Mouse (Mus musculus) erythroblast, embryonic 14.5 days (primary cell): ENCODE data around the gene Hist1h3b. TPM values are rescaled to one million over a fixed set of nuclear protein-coding genes. Genes with fewer than 3 reads are reported as not detected.
"Not testable (repeated sequence)": the region's sequence is repeated elsewhere in the genome, so short reads cannot be mapped to it uniquely, and the experiment has no call there.

ENCODE experiments used
- H3K27me3 ChIP-seq: 2 replicates; pipeline ENCODE4 v1.6.1; 2012; ENCODE audit warnings: inconsistent platforms; ENCODE audit not compliant: control insufficient read depth
- H3K36me3 ChIP-seq: 2 replicates; pipeline ENCODE4 v1.6.1; 2012; ENCODE audit warnings: mild to moderate bottlenecking, inconsistent platforms; ENCODE audit not compliant: control insufficient read depth
- H3K4me1 ChIP-seq: 2 replicates; pipeline ENCODE4 v1.6.1; 2012; ENCODE audit warnings: inconsistent platforms; ENCODE audit not compliant: control insufficient read depth
- H3K4me3 ChIP-seq: replicated peaks from 2 replicates; pipeline ENCODE3; 2012; ENCODE audit warnings: moderate library complexity, mild to moderate bottlenecking, inconsistent platforms
- H3K9me3 ChIP-seq: 2 replicates; pipeline ENCODE4 v1.6.1; 2012; ENCODE audit warnings: low read length, inconsistent platforms, mixed read lengths; ENCODE audit not compliant: control insufficient read depth
- GATA1 ChIP-seq: IDR thresholded peaks from 2 replicates; pipeline ENCODE4 v1.6.1; 2012; ENCODE audit warnings: low read length, inconsistent platforms, mixed read lengths
- TAL1 ChIP-seq: IDR thresholded peaks from 3 replicates; pipeline ENCODE4 v1.6.1; 2012; ENCODE audit warnings: low read length, inconsistent platforms, mixed read lengths
- polyA plus RNA-seq: library from polyadenylated mRNA; stranded (reverse); fragments of >175 nt; gene quantifications from 2 replicates; pipeline ENCODE4 v1.2.3, GENCODE M21; 2012

Gene Hist1h3b
- polyA plus RNA-seq, 1 experiment = 23.6 TPM

- peak overlapping the region; percentile 64 for H3K4me3 ChIP-seq
- H3K36me3 ChIP-seq = peaks cover 2% of the 10 kb centered on the region
- TF ChIP-seq TAL1 (no peak), GATA1 (no peak)
- H3K27me3 ChIP-seq = no peaks in the 10 kb centered on the region
- H3K4me1 ChIP-seq = peaks cover 84% of the 10 kb centered on the region
- no peaks in the 10 kb centered on the region for H3K9me3 ChIP-seq
These were observed 7.2 kb downstream of the Hist1h3b start for GRCm38 (mm10) chr13:23759251-23759771.

DNA sequence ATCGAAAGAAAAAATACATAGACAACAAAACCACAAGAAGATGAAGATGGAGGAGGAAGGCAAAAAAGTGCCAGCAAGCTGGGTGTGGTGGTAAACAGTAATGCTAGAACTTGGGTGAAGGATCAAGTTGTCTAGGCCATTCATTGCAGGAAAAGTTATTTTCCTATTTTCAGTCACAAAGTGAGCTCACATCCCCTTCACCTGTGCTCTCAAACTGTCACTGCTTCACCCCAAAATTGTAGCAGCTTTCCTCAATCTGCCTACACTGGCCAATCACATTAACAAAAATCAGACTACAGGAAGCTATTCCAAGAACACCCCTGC is 7.8 kb downstream of the Hist1h3b start:
- Histone ChIP-seq H3K4me3 (peak overlapping the region; percentile 64), H3K27me3 (no peaks in the 10 kb centered on the region), H3K9me3 (no peaks in the 10 kb centered on the region), H3K4me1 (peaks cover 89% of the 10 kb centered on the region), H3K36me3 (peaks cover 2% of the 10 kb centered on the region)
- TF ChIP-seq GATA1 = no peak
- TF ChIP-seq TAL1 = no peak

DNA sequence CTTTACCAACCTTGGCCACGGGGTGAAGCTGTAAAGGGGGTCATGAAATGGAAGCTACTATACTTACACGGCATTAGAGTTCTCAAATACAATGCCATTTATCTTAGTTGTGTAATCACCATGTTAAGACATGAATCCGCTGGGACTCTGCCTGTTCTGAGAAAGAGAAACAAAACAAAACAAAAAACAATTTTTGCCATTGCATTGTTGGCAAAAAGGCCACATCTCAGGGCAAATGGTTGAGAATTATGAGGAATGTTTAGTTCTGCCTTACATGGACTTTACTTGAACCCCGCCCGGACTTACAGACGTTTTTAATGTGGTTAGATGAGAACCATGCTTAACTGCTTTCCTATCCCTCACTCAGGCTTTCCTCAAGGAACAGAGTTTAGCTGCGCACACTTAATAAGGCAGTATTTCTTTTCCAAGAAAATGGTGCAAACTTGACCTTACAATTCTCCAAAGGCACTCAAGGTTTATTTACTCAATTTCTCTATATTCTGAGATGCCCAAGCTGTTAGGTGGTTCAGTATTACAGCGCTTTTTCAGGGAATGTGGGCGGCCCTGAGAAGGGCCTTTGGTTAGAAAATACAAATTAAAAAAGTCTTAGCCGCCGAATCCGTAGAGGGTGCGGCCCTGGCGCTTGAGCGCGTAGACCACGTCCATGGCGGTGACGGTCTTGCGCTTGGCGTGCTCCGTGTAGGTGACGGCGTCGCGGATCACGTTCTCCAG is 8.3 kb downstream of the Hist1h3b start:
- TF ChIP-seq GATA1 = no peak
- TF ChIP-seq TAL1 = no peak
- H3K4me3 ChIP-seq = peak overlapping the region; percentile 64
- peaks cover 87% of the 10 kb centered on the region for H3K4me1 ChIP-seq

GRCm38 (mm10) chr13:23760972-23761864 is 9.2 kb downstream of the Hist1h3b start, which contains the start of gene Hist1h4a:
Gene Hist1h4a (minus strand): TSS chr13:23761230.
- H3K36me3 ChIP-seq = peaks cover 2% of the 10 kb centered on the region; the same call in 1 of the 2 replicates
- H3K4me1 ChIP-seq = peaks cover 85% of the 10 kb centered on the region
- H3K4me3 ChIP-seq = peak within 1 kb of the TSS; percentile 67
- no peaks in the 10 kb centered on the region for H3K27me3 ChIP-seq
- no peaks in the 10 kb centered on the region for H3K9me3 ChIP-seq
- TF ChIP-seq TAL1 (no peak), GATA1 (peak; percentile 81)

More for the DNA sequence above, 8.3 kb downstream of the Hist1h3b start:
- H3K9me3 ChIP-seq = no peaks in the 10 kb centered on the region
- H3K27me3 ChIP-seq = no peaks in the 10 kb centered on the region
- H3K36me3 ChIP-seq = peaks cover 2% of the 10 kb centered on the region; the same call in 1 of the 2 replicates

DNA sequence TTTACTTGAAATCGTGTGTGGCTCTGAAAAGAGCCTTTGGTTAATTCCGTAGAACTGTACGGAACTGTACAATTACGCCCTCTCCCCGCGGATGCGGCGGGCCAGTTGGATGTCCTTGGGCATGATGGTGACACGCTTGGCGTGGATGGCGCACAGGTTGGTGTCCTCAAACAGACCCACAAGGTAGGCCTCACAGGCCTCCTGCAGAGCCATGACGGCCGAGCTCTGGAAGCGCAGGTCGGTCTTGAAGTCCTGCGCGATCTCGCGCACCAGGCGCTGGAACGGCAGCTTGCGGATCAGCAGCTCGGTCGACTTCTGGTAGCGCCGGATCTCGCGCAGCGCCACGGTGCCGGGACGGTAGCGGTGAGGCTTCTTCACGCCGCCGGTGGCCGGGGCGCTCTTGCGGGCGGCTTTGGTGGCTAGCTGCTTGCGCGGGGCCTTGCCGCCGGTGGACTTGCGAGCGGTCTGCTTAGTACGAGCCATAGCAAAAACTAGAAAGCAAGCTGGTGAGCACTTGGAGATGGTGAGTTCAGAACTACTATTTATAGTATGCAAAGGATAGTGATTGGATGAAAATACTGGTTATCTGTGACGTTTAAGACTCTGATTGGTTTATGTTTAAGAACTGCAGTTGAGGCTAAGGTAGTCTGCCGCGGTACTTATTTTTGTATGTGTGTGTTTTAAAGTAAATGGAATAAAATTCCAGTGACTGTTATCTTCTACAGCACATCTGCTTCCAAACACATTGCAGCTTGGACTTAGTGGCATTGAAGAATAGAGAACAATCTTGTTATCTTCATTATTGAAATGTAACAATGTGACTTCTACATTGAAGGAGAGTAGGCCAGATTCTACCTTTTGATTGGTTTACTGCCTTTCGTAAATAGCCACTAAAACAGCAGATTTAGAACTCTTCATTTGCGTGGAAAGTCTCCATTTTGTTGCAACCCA is 10.1 kb downstream of the Hist1h3b start, which contains the start of gene Hist1h3a:
TSS of gene Hist1h3a (minus strand) at position 516 of the 951 bp plus-strand sequence.
- H3K36me3 ChIP-seq, H3K27me3 ChIP-seq, H3K9me3 ChIP-seq: not testable (repeated sequence)
- peak; percentile 51; the same call in 1 of the 2 replicates for TF ChIP-seq GATA1
- H3K4me1 ChIP-seq = peaks cover 87% of the 10 kb centered on the region
- peak within 1 kb of the TSS; percentile 80 for H3K4me3 ChIP-seq

GRCm38 (mm10) chr13:23763242-23763585 is 11.1 kb downstream of the Hist1h3b start:
- TF ChIP-seq TAL1 (no peak), GATA1 (no peak)
- no peaks in the 10 kb centered on the region for H3K9me3 ChIP-seq
- H3K4me3 ChIP-seq = peak overlapping the region; percentile 80
- H3K27me3 ChIP-seq = no peaks in the 10 kb centered on the region
- peaks cover 84% of the 10 kb centered on the region for H3K4me1 ChIP-seq
- peaks cover 7% of the 10 kb centered on the region; the same call in 1 of the 2 replicates for H3K36me3 ChIP-seq

- peaks cover 84% of the 10 kb centered on the region for H3K4me1 ChIP-seq
- peaks cover 7% of the 10 kb centered on the region; the same call in 1 of the 2 replicates for H3K36me3 ChIP-seq
These were observed 11.7 kb downstream of the Hist1h3b start, which contains the start of gene Hist1h1a for GRCm38 (mm10) chr13:23763586-23764323. Gene Hist1h1a (plus strand): TSS chr13:23763666.

More at GRCm38 (mm10) chr13:23763586-23764323, 11.7 kb downstream of the Hist1h3b start, which contains the start of gene Hist1h1a:
- H3K27me3 ChIP-seq = no peaks in the 10 kb centered on the region
- no peak for TF ChIP-seq GATA1
- TF ChIP-seq TAL1 = no peak
- no peaks in the 10 kb centered on the region for H3K9me3 ChIP-seq
- peak within 1 kb of the TSS; percentile 80 for H3K4me3 ChIP-seq
